Mouse (Mus musculus): Measurements from ENCODE around the gene Emc10. TPM values are rescaled to one million over a fixed set of nuclear protein-coding genes. Genes with fewer than 3 reads are reported as not detected.
A peak's percentile ranks its signal among the peaks of the same experiment; 100 is the strongest.

Emc10 gene
- 104 and 108 TPM in 2 replicates for polyA plus RNA-seq (2016; fragmentation: Nextera tagmentation; extraction: Ambion mirVana)

DNA sequence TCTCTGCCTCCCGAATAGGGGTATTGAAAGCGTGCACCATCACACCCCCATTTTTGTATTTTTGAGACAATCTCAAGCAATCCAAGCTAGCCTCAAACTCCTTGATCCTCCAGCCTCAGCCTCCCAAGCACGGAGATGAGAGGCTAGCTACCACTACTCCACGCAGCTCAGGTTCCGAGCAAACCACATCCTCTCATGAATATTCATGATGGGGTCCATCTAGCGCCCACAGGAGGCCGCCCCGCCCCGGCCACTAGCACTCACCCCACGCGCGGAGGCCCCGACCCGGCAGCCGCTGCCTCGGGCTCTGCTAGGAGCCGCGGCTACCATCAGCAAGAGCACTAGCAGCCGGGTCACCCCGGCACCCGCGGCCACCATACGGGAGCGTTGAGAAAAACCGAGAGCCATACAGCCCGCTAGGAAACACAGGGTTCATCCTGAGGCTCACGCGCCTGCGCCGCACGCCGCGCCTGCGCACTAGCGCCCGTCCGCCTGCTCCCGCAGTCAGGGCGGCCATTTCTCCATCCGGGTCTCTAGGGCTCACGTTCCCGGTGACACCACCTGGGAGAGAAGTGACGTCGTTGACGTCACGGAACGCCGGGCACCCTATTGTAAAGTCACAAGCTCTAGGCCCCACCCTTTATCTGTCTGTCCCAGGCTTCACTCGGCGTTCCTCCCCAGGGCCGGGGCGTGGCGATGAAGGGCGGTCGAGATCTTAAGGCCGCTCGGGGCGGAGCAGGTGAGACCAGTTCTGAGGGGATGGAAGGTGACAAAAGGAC is at the start of gene Emc10, which contains the start of gene Fam71e1:
Gene Emc10 (minus strand): TSS at position 538 of the 779 bp plus-strand sequence.
Gene Fam71e1 (plus strand): TSS at position 590 of the 779 bp plus-strand sequence.
- under 1% methylated on average over 58 of the region's 58 CpGs for WGBS
- Histone ChIP-seq H3K36me3 (peaks cover 37% of the 10 kb centered on the region), H3K9me3 (replicated peaks) (no peaks in the 10 kb centered on the region), H3K27me3 (ENCODE audit: low read depth, poor library complexity, severe bottlenecking) (peaks cover 18% of the 10 kb centered on the region), H3K4me3 (peak within 1 kb of the TSS; percentile 86), H3K27ac (replicated peaks) (peak within 1 kb of the TSS; percentile 99), H3K4me1 (peaks cover 29% of the 10 kb centered on the region)
- DNase-seq (ENCODE audit: low spot score) = peak; percentile 99

DNA sequence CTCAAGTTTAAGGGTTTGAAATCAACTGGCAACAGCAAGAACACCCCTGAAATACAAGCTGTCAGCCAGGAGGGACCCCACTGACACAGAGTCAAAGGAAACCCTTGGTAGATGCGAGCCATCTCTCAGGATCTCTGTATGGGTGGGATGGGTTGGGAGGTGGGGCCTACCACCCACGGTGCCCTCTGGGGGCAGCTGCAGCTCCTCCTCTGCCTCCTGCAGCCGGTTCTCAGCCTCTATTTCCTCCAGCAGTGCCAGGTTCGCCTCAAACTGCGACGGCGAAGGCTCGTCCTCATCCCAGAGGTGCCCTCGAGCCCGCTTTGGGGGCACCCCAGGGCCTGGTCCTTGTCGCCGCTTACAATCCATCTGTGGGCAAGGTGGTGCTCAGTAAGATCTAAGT is 46.7 kb upstream of the Emc10 start:
- Histone ChIP-seq H3K27me3 (ENCODE audit: low read depth, poor library complexity, severe bottlenecking) (no peaks in the 10 kb centered on the region), H3K4me1 (peaks cover 14% of the 10 kb centered on the region), H3K4me3 (no peak overlapping the region), H3K36me3 (peaks cover 75% of the 10 kb centered on the region), H3K9me3 (replicated peaks) (peaks cover 9% of the 10 kb centered on the region; the same call in 1 of the 2 replicates), H3K27ac (replicated peaks) (no peak overlapping the region)
- WGBS = 79% methylated on average over 12 of the region's 12 CpGs
- no peak for DNase-seq (ENCODE audit: low spot score)

DNA sequence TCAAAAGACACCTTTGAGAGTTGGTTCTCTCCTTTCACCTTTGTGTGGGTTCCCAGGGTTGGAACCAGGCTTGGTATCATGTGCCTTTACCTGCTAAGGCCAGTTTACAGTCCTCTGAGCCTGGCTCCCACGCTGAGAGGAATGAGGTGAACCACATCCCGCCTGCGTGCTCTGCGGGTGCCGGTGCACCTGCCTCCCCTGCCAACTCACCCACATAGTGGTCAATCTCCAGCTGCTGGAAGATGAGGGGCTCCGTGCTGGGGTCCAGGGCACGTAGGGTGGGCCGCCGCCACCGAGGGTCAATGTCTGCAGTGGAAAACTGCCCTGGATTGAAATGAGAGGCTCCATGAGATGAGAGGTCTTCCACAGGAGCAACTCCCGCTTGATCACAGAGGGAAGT is 46.2 kb upstream of the Emc10 start:
- H3K27me3 ChIP-seq (ENCODE audit: low read depth, poor library complexity, severe bottlenecking) = no peaks in the 10 kb centered on the region
- peaks cover 9% of the 10 kb centered on the region; the same call in 1 of the 2 replicates for H3K9me3 ChIP-seq (replicated peaks)
- 93% methylated on average over 11 of the region's 11 CpGs for WGBS
- no peak overlapping the region for H3K27ac ChIP-seq (replicated peaks)
- DNase-seq (ENCODE audit: low spot score) = no peak
- H3K4me3 ChIP-seq = no peak overlapping the region; the same call in 1 of the 2 replicates
- H3K4me1 ChIP-seq = peaks cover 9% of the 10 kb centered on the region
- H3K36me3 ChIP-seq = peaks cover 80% of the 10 kb centered on the region

DNA sequence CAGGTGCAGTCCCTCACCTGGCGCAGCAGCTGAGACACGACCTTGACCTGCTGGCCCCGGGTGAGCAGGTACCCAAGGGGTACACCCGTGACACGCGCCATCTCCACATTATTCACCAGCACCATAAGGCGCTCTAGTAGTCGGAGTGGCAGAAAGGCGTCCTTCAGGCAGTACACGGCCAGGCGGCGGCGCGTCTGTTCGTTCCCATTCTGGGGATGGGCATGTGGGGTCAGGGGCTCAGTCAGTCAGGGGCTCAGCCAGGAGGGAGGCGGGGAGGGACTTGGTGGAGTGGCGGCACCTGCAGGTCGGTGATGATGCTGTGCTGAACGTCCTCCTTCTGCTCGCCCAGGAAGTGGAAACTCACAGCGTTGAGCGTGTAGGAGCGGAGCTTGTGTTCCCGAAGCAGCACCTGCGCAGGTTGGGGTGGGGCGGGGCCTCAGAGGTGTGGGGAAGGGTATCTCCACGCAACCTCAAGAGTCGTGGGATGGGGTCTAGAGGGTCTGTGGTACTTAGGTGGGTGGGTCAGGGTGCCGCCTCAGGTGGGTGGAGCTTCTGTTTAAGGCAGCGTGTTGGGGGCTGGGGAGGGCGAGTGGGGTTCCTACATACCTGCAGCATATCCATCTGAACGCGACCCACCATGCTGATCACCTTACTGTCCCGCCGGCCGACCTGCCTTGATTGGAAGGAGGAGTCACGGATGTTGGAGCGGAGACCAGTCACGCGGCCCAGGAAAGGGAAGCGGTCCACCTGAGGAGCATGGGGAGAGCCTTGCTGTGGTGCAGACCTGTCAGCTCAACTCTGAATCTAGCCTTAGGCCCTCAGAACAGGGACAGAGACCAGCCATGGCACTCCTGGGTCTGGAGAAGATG is 42.7 kb upstream of the Emc10 start:
- WGBS = 94% methylated on average over 41 of the region's 41 CpGs
- DNase-seq (ENCODE audit: low spot score) = no peak
- no peak overlapping the region for H3K4me3 ChIP-seq

DNA sequence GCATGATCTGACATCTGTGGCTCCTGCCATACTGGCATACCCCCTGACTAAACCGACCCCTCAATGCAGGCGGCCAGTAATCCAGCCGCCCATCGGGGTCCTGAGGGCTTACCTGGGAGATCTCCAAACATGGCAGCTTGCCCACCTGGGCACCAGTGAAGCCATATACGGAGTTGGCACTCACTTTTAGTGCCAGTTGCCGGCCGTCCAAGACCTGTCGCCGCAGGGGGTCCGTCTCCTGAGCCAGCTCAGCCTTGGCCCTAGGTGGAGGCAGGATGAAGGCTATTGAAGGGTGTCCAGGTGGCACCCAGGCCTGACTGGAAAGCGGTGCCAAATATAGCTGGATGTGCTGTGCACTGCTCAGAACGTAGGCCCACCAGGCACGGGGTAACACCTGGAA is 41.2 kb upstream of the Emc10 start:
- DNase-seq (ENCODE audit: low spot score) = no peak
- Histone ChIP-seq H3K4me1 (no peaks in the 10 kb centered on the region), H3K27me3 (ENCODE audit: low read depth, poor library complexity, severe bottlenecking) (no peaks in the 10 kb centered on the region), H3K9me3 (replicated peaks) (no peaks in the 10 kb centered on the region), H3K4me3 (no peak overlapping the region), H3K27ac (replicated peaks) (no peak overlapping the region), H3K36me3 (peaks cover 100% of the 10 kb centered on the region)
- 93% methylated on average over 13 of the region's 13 CpGs for WGBS

More for the DNA sequence above, 42.7 kb upstream of the Emc10 start:
- Histone ChIP-seq H3K9me3 (replicated peaks) (no peaks in the 10 kb centered on the region), H3K27me3 (ENCODE audit: low read depth, poor library complexity, severe bottlenecking) (no peaks in the 10 kb centered on the region), H3K27ac (replicated peaks) (no peak overlapping the region), H3K4me1 (no peaks in the 10 kb centered on the region), H3K36me3 (peaks cover 96% of the 10 kb centered on the region)

DNA sequence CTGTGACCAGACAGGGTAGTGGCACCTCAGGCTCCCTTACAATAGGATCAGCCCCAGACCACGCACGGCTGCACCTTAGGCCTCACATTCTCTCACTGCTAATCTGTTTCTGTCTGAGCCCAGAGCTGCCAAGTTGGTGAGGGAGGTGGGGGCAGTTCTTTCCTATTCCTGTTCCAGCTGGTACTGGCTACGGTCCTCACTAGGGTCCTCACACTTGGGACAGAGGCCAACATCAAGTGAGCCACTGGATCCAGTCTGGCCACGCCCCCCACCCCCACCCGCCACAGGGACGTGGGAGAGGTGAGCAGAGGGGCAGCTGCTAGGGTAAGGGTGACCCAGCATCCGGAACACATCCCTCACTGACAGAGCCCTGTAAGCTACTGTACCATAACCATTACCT is 40.7 kb upstream of the Emc10 start:
- H3K27ac ChIP-seq (replicated peaks) = no peak overlapping the region
- no peaks in the 10 kb centered on the region for H3K27me3 ChIP-seq (ENCODE audit: low read depth, poor library complexity, severe bottlenecking)
- no peaks in the 10 kb centered on the region for H3K9me3 ChIP-seq (replicated peaks)
- DNase-seq (ENCODE audit: low spot score) = no peak
- WGBS = 84% methylated on average over 7 of the region's 7 CpGs
- H3K4me1 ChIP-seq = no peaks in the 10 kb centered on the region
- H3K36me3 ChIP-seq = peaks cover 99% of the 10 kb centered on the region
- no peak overlapping the region for H3K4me3 ChIP-seq

DNA sequence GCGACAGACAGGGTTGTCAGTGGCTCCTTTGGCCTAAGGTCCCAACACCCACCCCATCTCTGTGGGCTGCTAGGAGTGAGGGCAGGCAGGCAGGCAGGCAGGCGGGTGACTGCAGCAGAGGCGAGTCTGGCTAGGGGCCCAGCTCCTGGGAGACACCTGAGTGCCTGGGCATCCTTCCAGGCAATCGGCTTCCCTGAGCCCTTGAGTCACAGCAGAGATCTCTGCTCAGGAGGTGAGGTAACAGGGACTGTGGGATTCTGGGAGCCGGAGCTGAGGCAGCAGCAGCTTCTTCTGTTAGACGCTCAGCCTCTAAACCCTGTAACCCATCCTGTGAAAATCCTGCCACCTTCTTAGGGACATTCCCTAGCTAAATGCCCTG is 40.2 kb upstream of the Emc10 start:
- WGBS = 93% methylated on average over 6 of the region's 6 CpGs
- Histone ChIP-seq H3K9me3 (replicated peaks) (no peaks in the 10 kb centered on the region), H3K27ac (replicated peaks) (no peak overlapping the region), H3K27me3 (ENCODE audit: low read depth, poor library complexity, severe bottlenecking) (no peaks in the 10 kb centered on the region), H3K36me3 (peaks cover 95% of the 10 kb centered on the region), H3K4me3 (no peak overlapping the region), H3K4me1 (no peaks in the 10 kb centered on the region)
- no peak for DNase-seq (ENCODE audit: low spot score)

DNA sequence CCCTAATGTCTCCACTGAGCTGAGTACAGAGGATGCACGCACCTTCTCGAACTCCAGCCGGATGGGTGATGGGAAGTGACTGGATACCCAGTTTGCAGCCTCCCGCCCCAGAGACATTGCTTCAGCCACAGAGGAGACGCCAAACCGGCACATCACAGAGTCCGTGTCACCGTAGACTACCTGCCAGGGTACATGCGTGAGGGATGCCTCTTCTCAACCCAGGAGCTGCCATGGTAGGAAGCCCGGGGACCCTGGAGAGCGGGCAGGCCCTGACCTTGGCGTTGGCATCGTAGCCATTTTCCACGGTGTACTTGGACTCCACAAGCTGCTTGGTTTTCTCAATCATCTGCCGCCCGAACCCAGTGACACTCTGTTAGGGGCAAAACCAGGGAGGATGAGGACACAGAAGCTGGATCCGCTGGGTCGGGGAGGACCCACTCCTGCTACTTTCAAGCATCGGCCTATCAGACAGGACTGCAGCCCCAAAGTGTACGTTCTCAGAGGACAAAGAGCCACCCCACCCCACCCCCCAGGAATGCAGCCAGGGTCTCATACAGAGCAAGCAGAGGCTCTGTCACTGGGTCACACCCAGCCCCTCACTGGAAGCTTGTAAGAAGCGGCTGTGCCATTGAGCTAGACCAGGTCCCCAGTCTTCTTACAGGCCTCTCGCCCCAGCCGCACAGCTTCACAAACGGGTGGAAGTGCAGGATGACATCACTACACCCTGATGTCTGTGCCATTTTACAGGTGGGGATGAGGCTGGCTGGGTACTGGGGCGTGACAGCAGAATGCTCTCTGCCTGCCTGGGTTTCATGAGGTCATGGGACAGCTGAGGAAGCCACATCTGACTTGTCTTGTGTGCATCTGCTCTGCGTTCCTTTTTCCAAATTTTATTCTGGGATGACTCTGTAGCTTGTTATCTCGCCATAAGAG is 39.6 kb upstream of the Emc10 start:
- no peak for DNase-seq (ENCODE audit: low spot score)
- 94% methylated on average over 27 of the region's 27 CpGs for WGBS
- Histone ChIP-seq H3K27me3 (ENCODE audit: low read depth, poor library complexity, severe bottlenecking) (no peaks in the 10 kb centered on the region), H3K9me3 (replicated peaks) (no peaks in the 10 kb centered on the region), H3K4me3 (no peak overlapping the region), H3K36me3 (peaks cover 88% of the 10 kb centered on the region), H3K27ac (replicated peaks) (no peak overlapping the region), H3K4me1 (no peaks in the 10 kb centered on the region)

DNA sequence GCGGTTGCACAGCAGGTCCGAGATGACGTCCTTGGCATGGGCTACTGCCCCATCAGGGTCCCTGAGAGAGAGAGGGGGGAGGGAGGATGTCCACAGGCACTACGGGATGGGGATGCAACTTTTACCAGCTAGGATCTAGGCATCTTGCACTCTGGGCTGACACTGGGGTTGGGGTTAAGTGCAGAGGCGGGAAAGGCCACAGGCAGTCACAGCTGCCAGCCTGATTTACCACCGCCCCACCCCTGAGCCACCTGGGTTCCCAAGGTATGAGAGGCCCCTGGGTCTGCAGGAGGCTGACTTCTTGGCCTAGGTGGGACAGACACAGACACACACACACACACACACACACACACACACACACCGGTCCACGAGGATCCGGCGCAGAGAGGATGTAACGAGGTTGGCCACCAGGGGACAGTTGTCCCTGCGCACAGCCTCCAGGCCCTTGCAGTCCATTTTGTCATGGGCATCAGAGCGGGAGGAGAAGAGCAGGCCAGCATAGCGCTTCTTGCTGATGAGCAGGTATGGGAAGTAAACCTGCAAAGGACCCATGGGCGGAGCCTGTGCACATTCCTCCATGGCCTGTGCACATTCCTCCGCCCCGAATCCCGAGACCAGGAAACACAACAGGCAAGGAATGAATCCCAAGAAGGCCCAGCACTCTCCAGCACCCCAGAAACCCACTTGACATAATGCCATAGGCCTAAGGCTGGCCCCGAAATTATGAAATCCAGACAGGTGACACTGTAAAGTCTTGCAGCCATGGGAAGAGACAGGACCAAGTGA is 38.5 kb upstream of the Emc10 start:
- WGBS = 90% methylated on average over 19 of the region's 19 CpGs
- no peak overlapping the region for H3K4me3 ChIP-seq
- H3K27me3 ChIP-seq (ENCODE audit: low read depth, poor library complexity, severe bottlenecking) = peaks cover 5% of the 10 kb centered on the region; the same call in 1 of the 2 replicates

DNA sequence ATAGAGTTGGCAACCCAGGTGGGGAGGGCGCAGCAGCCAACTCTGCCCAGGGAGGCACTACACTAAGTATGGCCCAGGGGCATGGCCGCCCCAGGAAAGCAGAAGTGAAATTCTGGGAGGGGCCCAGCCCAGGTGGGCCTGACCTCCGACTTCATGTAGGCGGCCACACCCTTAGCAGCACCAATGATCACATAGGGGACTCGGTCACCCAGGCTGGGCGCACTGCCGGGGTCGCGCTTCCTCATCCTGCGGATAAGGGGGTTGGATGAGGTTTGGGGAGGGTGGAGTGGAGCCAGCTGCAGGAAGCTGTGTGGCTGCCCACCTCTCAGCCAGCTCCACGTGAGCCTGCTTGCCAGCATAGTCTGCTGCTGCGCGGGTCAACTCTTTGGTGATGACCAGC is 37.9 kb upstream of the Emc10 start:
- WGBS = 94% methylated on average over 13 of the region's 13 CpGs
- Histone ChIP-seq H3K9me3 (replicated peaks) (no peaks in the 10 kb centered on the region), H3K4me1 (peaks cover 3% of the 10 kb centered on the region; the same call in 1 of the 2 replicates), H3K36me3 (peaks cover 71% of the 10 kb centered on the region), H3K27ac (replicated peaks) (no peak overlapping the region), H3K27me3 (ENCODE audit: low read depth, poor library complexity, severe bottlenecking) (peaks cover 11% of the 10 kb centered on the region), H3K4me3 (no peak overlapping the region)
- DNase-seq (ENCODE audit: low spot score) = no peak

More for the DNA sequence above, 38.5 kb upstream of the Emc10 start:
- peaks cover 78% of the 10 kb centered on the region for H3K36me3 ChIP-seq
- no peak for DNase-seq (ENCODE audit: low spot score)
- H3K9me3 ChIP-seq (replicated peaks) = no peaks in the 10 kb centered on the region
- no peaks in the 10 kb centered on the region for H3K4me1 ChIP-seq
- H3K27ac ChIP-seq (replicated peaks) = no peak overlapping the region

DNA sequence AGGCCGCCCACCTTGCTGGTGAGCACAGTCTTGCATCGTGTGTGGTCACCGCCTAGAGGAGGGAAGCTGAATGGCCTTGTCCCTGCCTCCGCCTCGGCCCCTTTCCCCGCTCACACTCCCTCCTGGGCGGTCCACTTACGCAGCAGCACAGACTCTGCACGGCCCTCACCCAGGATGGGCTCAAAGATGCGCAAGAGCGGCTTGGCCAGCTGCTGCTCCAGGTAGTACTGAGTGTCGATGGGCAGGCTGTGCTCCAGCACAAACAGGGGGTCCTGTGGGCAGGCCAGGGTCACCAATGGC is 37.4 kb upstream of the Emc10 start:
- Histone ChIP-seq H3K4me1 (peaks cover 4% of the 10 kb centered on the region; the same call in 1 of the 2 replicates), H3K27me3 (ENCODE audit: low read depth, poor library complexity, severe bottlenecking) (peaks cover 16% of the 10 kb centered on the region), H3K27ac (replicated peaks) (no peak overlapping the region), H3K9me3 (replicated peaks) (no peaks in the 10 kb centered on the region), H3K4me3 (no peak overlapping the region), H3K36me3 (peaks cover 66% of the 10 kb centered on the region)
- DNase-seq (ENCODE audit: low spot score) = no peak
- WGBS = 82% methylated on average over 12 of the region's 12 CpGs
